Mouse (Mus musculus) spleen, embryonic (tissue): Measurements from ENCODE around the gene Htr6.

ENCODE experiments used
- CTCF ChIA-PET: fragments of 350-600 bp; sonication (Branson Sonifier 250); formaldehyde crosslinking; loops from one replicate; lab custom pipeline; 2022; lab: Charles Lee

Htr6 gene

GRCm38 (mm10) chr4:139088982-139089671, 13.8 kb upstream of the Htr6 start:
- CTCF ChIA-PET, result no interaction called here

GRCm38 (mm10) chr4:139086984-139087383, 11.6 kb upstream of the Htr6 start:
- CTCF ChIA-PET, result no interaction called here

- CTCF ChIA-PET, result interaction anchor here (1.1 kb wide), 1 partner anchor 149 kb away, joined by 3 read pairs; no protein-coding TSS in a partner anchor
Observed at GRCm38 (mm10) chr4:139086037-139086436, 10.7 kb upstream of the Htr6 start.

- CTCF ChIA-PET, result interaction anchor here (1.1 kb wide), 1 partner anchor 149 kb away, joined by 3 read pairs; no protein-coding TSS in a partner anchor
Observed at GRCm38 (mm10) chr4:139085337-139085736, 10.0 kb upstream of the Htr6 start.

- CTCF ChIA-PET, result no interaction called here
Observed at GRCm38 (mm10) chr4:139082790-139083564, 7.6 kb upstream of the Htr6 start.

- CTCF ChIA-PET, result no interaction called here
Observed at GRCm38 (mm10) chr4:139081270-139081931, 6.0 kb upstream of the Htr6 start.

- CTCF ChIA-PET, result interaction anchor here (0.6 kb wide), 1 partner anchor 1594 kb away, joined by 3 read pairs; no protein-coding TSS in a partner anchor
Observed at GRCm38 (mm10) chr4:139080259-139080658, 4.9 kb upstream of the Htr6 start.

- CTCF ChIA-PET, result interaction anchor here (0.6 kb wide), 1 partner anchor 1595 kb away, joined by 3 read pairs; no protein-coding TSS in a partner anchor
Observed at GRCm38 (mm10) chr4:139079439-139079838, 4.1 kb upstream of the Htr6 start.

- CTCF ChIA-PET, result no interaction called here
Observed at GRCm38 (mm10) chr4:139078726-139079125, 3.4 kb upstream of the Htr6 start.

GRCm38 (mm10) chr4:139078313-139078712, 2.9 kb upstream of the Htr6 start:
- CTCF ChIA-PET, result interaction anchor here (0.6 to 0.7 kb wide), 2 partner anchors 101 to 271 kb away, joined by 3 read pairs; no protein-coding TSS in a partner anchor

- CTCF ChIA-PET, result no interaction called here
Observed at GRCm38 (mm10) chr4:139075915-139076314, 545 bp upstream of the Htr6 start.

- CTCF ChIA-PET, result no interaction called here
Observed at GRCm38 (mm10) chr4:139074060-139074459, 1.3 kb downstream of the Htr6 start.

- CTCF ChIA-PET, result no interaction called here
Observed at GRCm38 (mm10) chr4:139068287-139068686, 7.1 kb downstream of the Htr6 start.

- CTCF ChIA-PET, result no interaction called here
Observed at GRCm38 (mm10) chr4:139064831-139065230, 10.5 kb downstream of the Htr6 start.

- CTCF ChIA-PET, result no interaction called here
Observed at GRCm38 (mm10) chr4:139059569-139059968, 15.8 kb downstream of the Htr6 start.

GRCm38 (mm10) chr4:139058029-139058428, 17.3 kb downstream of the Htr6 start:
- CTCF ChIA-PET, result no interaction called here

GRCm38 (mm10) chr4:139057291-139057690, 18.1 kb downstream of the Htr6 start:
- CTCF ChIA-PET, result no interaction called here

- CTCF ChIA-PET, result no interaction called here
Observed at GRCm38 (mm10) chr4:139055744-139056143, 19.6 kb downstream of the Htr6 start.

- CTCF ChIA-PET, result no interaction called here
Observed at GRCm38 (mm10) chr4:139055336-139055735, 20.0 kb downstream of the Htr6 start.

- CTCF ChIA-PET, result no interaction called here
Observed at GRCm38 (mm10) chr4:139054300-139054923, 21.0 kb downstream of the Htr6 start.

- CTCF ChIA-PET, result no interaction called here
Observed at GRCm38 (mm10) chr4:139053391-139053790, 22.0 kb downstream of the Htr6 start.

- CTCF ChIA-PET, result no interaction called here
Observed at GRCm38 (mm10) chr4:139052796-139053195, 22.6 kb downstream of the Htr6 start.
